Mouse (Mus musculus) liver, adult 2 months (tissue): ENCODE results near the gene Hoxc6. TPM values are rescaled to one million over a fixed set of nuclear protein-coding genes. Genes with fewer than 3 reads are reported as not detected.
A peak's percentile ranks its signal among the peaks of the same experiment; 100 is the strongest.

ENCODE experiments used
- DNase-seq: peaks from one replicate; pipeline ENCODE4 v3.0.0-alpha.2; 2011; ENCODE audit warnings: low read depth, low spot score; ENCODE audit errors: extremely low read depth
- H3K27ac ChIP-seq: fragments of 200-500 bp; replicated peaks from 2 replicates; pipeline ENCODE4 v1.5.1; 2012; ENCODE audit warnings: low read depth, mild to moderate bottlenecking, control low read depth, inconsistent platforms, low read length; ENCODE audit not compliant: insufficient read depth
- H3K27me3 ChIP-seq: fragments of 200-500 bp; 2 replicates; pipeline ENCODE4 v1.6.1; 2012; ENCODE audit warnings: mild to moderate bottlenecking, moderate library complexity, low read length, inconsistent platforms; ENCODE audit not compliant: control insufficient read depth, insufficient read depth
- H3K36me3 ChIP-seq: fragments of 200-500 bp; 2 replicates; pipeline ENCODE4 v1.6.1; 2012; ENCODE audit warnings: low read length, inconsistent platforms; ENCODE audit not compliant: control insufficient read depth, insufficient read depth
- H3K4me1 ChIP-seq: fragments of 200-500 bp; 2 replicates; pipeline ENCODE4 v1.6.1; 2011; ENCODE audit warnings: low read length; ENCODE audit not compliant: control insufficient read depth, insufficient read depth
- H3K4me3 ChIP-seq: fragments of 200-500 bp; 2 replicates; pipeline ENCODE4 v1.5.1; 2011; ENCODE audit warnings: low read depth, mild to moderate bottlenecking, control low read depth, low read length, moderate library complexity; ENCODE audit not compliant: insufficient read depth
- H3K79me2 ChIP-seq: fragments of 200-500 bp; 2 replicates; pipeline ENCODE4 v1.6.1; 2012; ENCODE audit warnings: inconsistent platforms, mild to moderate bottlenecking, low read length, moderate library complexity; ENCODE audit not compliant: control insufficient read depth, insufficient read depth
- H3K9ac ChIP-seq: fragments of 200-500 bp; 2 replicates; pipeline ENCODE4 v1.6.1; 2012; ENCODE audit warnings: low read depth, mild to moderate bottlenecking, control low read depth, inconsistent platforms, low read length
- CTCF ChIP-seq: fragments of 200-500 bp; IDR thresholded peaks from 2 replicates; pipeline ENCODE4 v1.5.1; 2011; ENCODE audit warnings: low read depth, low read length, control low read depth
- POLR2A ChIP-seq: fragments of 200-500 bp; IDR thresholded peaks from 2 replicates; pipeline ENCODE4 v1.6.1; 2011; ENCODE audit warnings: low read length, control low read depth; ENCODE audit not compliant: insufficient read depth; ENCODE audit errors: extremely low read depth
- WGBS: fragments of 180-500 bp; shearing (Covaris S2); methylation state at CpG from one replicate; pipeline ENCODE4 v1.1.7; 2018; 5-methylcytosine and 5-hydroxymethylcytosine counted together
- polyA plus RNA-seq: library from polyadenylated mRNA; depleted of rRNA; stranded (reverse); fragments of >200 nt; gene quantifications from 2 replicates; pipeline ENCODE4 v1.2.3, GENCODE M21; 2012
- total RNA-seq: library from RNA; depleted of rRNA; stranded (reverse); fragments of >200 nt; gene quantifications from 2 replicates; pipeline ENCODE4 v1.2.3, GENCODE M21; 2014

The Hoxc6 gene
- total and polyA plus RNA-seq, 2 experiments = not detected

DNA sequence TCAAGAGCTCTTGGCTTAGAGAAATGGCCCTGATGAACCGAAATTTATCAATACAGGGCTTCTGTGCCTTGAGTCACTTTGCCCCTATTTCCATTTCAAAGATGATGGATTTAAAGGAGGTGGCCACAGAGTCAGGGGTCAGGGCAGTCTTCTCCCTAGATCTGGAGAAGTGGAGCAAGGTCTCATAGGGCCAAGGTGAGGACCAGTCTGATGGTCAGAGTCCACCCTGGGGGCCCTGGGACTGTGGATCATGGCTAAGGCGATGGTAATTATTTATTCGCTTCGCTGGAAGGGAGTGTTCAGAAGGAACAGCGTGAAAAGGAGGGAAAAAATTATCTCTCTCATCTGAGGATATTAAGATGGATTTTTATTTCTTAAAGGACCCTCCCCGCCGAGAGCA, 23.0 kb upstream of the Hoxc6 start:
- Histone ChIP-seq H3K4me3 (no peak overlapping the region), H3K4me1 (no peaks in the 10 kb centered on the region), H3K36me3 (no peaks in the 10 kb centered on the region), H3K9ac (no peak overlapping the region), H3K27me3 (peaks cover 39% of the 10 kb centered on the region), H3K79me2 (no peaks in the 10 kb centered on the region), H3K27ac (no peak overlapping the region)
- DNase-seq = no peak
- 13% methylated on average over 7 of the region's 7 CpGs for WGBS
- no peak for TF ChIP-seq POLR2A
- no peak for TF ChIP-seq CTCF

DNA sequence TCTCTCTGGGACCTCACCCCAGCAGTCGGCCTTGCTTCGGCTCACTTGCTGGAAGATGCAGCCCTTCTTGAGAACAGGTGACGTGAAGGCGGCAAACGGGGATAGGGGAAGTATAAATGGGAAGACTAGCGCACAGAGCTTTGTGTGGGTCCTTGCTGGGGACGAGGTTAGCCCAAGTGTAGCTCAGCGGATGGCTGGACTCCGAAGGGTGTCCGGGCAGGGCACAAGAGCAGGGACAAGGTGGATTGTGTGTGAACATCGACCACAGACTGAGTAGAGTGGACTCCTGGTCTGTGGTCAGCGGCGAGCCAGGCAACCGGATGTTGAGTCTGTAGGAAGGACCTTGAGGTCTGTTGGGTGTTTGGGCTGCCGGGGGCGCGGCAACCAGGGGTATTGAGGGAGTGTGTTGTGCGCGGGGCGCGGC, 22.4 kb upstream of the Hoxc6 start:
- DNase-seq = no peak
- 7% methylated on average over 21 of the region's 21 CpGs for WGBS

GRCm38 (mm10) chr15:102976171-102976570, 21.9 kb upstream of the Hoxc6 start, which contains the start of gene Hoxc9:
TSS of gene Hoxc9 (plus strand) at chr15:102976439.
- Histone ChIP-seq H3K4me3 (peak within 1 kb of the TSS; percentile 20; the same call in 1 of the 2 replicates), H3K4me1 (no peaks in the 10 kb centered on the region), H3K36me3 (no peaks in the 10 kb centered on the region), H3K79me2 (no peaks in the 10 kb centered on the region), H3K9ac (no peak within 1 kb of the TSS), H3K27ac (no peak within 1 kb of the TSS), H3K27me3 (peaks cover 38% of the 10 kb centered on the region)
- no peak for DNase-seq
- TF ChIP-seq POLR2A = no peak
- TF ChIP-seq CTCF = no peak
- WGBS = 5% methylated on average over 19 of the region's 20 CpGs

More for the DNA sequence above, 22.4 kb upstream of the Hoxc6 start:
- no peaks in the 10 kb centered on the region for H3K36me3 ChIP-seq
- H3K4me1 ChIP-seq = no peaks in the 10 kb centered on the region
- no peak for TF ChIP-seq POLR2A
- no peak for TF ChIP-seq CTCF
- no peak overlapping the region for H3K9ac ChIP-seq
- H3K27ac ChIP-seq = no peak overlapping the region
- peaks cover 39% of the 10 kb centered on the region for H3K27me3 ChIP-seq
- no peak overlapping the region for H3K4me3 ChIP-seq
- no peaks in the 10 kb centered on the region for H3K79me2 ChIP-seq

DNA sequence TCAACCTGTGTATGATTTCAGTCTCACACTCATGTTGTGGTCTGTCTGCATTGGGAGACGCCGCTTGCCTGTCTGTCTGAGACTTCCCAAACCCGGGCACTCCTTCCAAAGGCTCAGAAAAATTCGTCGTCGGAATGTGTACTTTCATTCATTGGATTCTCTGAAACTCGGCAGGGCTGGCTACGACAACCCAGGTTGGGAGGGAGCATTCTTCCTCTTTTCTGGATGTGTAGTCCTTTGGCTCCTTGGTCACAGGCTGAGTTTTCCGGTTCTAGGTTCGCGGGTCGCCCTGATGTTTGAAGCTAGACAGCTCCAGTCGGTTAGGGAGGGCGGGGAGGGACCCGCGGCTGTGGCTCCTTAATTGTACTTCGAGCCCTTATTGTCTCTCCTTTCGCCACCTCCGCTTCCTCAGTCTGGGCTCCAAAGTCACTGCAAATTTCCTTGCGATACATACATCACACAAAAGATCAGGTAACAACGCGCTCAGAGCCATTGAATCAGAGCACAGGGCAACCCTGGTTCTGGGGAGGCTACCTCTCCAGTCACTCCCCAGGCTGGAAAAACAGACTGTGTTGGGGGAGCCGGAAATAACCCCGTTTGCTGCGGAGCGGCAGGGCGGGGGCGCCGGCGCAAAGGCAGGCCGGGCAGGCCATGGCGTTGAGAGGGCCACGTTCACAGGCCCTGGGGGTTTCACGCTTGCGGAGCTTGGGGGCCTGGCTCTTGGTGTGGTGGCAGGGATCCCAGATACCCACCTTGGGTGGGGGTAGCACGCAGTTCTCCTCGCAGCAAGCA, 21.2 kb upstream of the Hoxc6 start:
- no peak for TF ChIP-seq POLR2A
- no peak for TF ChIP-seq CTCF
- Histone ChIP-seq H3K36me3 (no peaks in the 10 kb centered on the region), H3K27me3 (peaks cover 40% of the 10 kb centered on the region), H3K27ac (no peak overlapping the region), H3K4me3 (peak overlapping the region; percentile 20; the same call in 1 of the 2 replicates), H3K4me1 (no peaks in the 10 kb centered on the region), H3K9ac (no peak overlapping the region), H3K79me2 (no peaks in the 10 kb centered on the region)
- DNase-seq = no peak
- 4% methylated on average over 37 of the region's 37 CpGs for WGBS

- WGBS = 11% methylated on average over 15 of the region's 16 CpGs
- Histone ChIP-seq H3K36me3 (no peaks in the 10 kb centered on the region), H3K4me3 (peak overlapping the region; percentile 20; the same call in 1 of the 2 replicates), H3K27me3 (peaks cover 42% of the 10 kb centered on the region), H3K4me1 (no peaks in the 10 kb centered on the region; the same call in 1 of the 2 replicates), H3K9ac (no peak overlapping the region), H3K79me2 (no peaks in the 10 kb centered on the region), H3K27ac (no peak overlapping the region)
- DNase-seq = no peak
- TF ChIP-seq CTCF = no peak
- no peak for TF ChIP-seq POLR2A
Observed at GRCm38 (mm10) chr15:102977423-102977974, 20.6 kb upstream of the Hoxc6 start.
